Mouse (Mus musculus): ENCODE measurements at regions not wholly inside any gene's neighbourhood (a gene's known extent, or its start where the extent isn't known, plus 50 kb on each side); places are given as distances from the start of the nearest gene placed in this dataset.
A peak's percentile ranks its signal among the peaks of the same experiment; 100 is the strongest.

DNA sequence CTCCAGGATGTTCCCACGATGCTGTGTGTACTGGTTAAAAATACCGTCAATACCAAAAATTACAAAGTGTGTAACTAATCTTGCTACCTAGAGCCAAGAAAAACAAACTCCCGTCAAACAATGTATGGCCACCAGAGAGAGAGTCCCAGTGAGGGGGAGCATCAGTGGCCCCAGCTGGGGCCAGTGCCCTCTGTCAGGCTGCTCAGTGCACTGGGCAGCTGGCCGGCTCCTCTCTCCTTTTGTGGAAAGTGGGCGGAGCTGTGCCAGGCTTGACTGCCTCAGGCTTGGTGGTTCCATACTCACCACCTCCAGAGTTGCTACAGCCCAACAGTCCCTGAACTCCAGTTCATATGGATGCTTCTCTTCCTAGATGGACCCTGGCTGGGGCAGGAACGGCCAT, 53.8 kb upstream of the Sept5 start:
- 62% methylated on average over 6 of the region's 6 CpGs for WGBS
- H3K9me3 ChIP-seq (ENCODE audit: control insufficient read depth, low read length) = no peaks in the 10 kb centered on the region
- no peak for ATAC-seq
- peaks cover 8% of the 10 kb centered on the region for H3K4me1 ChIP-seq (replicated peaks; ENCODE audit: control insufficient read depth, insufficient read depth, low read length)
- H3K27ac ChIP-seq (ENCODE audit: low read length) = no peak overlapping the region
- no peaks in the 10 kb centered on the region for H3K27me3 ChIP-seq (replicated peaks; ENCODE audit: control insufficient read depth, insufficient read depth, low read length)
- no peak overlapping the region for H3K9ac ChIP-seq (replicated peaks; ENCODE audit: low read depth, low read length)
- no peaks in the 10 kb centered on the region for H3K36me3 ChIP-seq (ENCODE audit: control insufficient read depth, insufficient read depth)
- no peak overlapping the region for H3K4me2 ChIP-seq (ENCODE audit: low read length)
- H3K4me3 ChIP-seq (replicated peaks; ENCODE audit: low read length) = no peak overlapping the region

GRCm38 (mm10) chr16:18686044-18686761, 56.4 kb upstream of the Sept5 start:
- no peak overlapping the region for H3K9ac ChIP-seq (replicated peaks; ENCODE audit: low read depth, low read length)
- peaks cover 8% of the 10 kb centered on the region for H3K4me1 ChIP-seq (replicated peaks; ENCODE audit: control insufficient read depth, insufficient read depth, low read length)
- no peaks in the 10 kb centered on the region for H3K36me3 ChIP-seq (ENCODE audit: control insufficient read depth, insufficient read depth)
- no peak overlapping the region for H3K27ac ChIP-seq (ENCODE audit: low read length)
- H3K4me3 ChIP-seq (replicated peaks; ENCODE audit: low read length) = no peak overlapping the region
- H3K27me3 ChIP-seq (replicated peaks; ENCODE audit: control insufficient read depth, insufficient read depth, low read length) = no peaks in the 10 kb centered on the region
- ATAC-seq = no peak
- no peaks in the 10 kb centered on the region for H3K9me3 ChIP-seq (ENCODE audit: control insufficient read depth, low read length)
- no peak overlapping the region for H3K4me2 ChIP-seq (ENCODE audit: low read length)
- 23% methylated on average over 6 of the region's 6 CpGs for WGBS

GRCm38 (mm10) chr16:18686916-18687315, 57.2 kb upstream of the Sept5 start:
- Histone ChIP-seq H3K9ac (replicated peaks; ENCODE audit: low read depth, low read length) (peak overlapping the region; percentile 46; the same call in 1 of the 2 replicates), H3K27me3 (replicated peaks; ENCODE audit: control insufficient read depth, insufficient read depth, low read length) (no peaks in the 10 kb centered on the region), H3K4me3 (replicated peaks; ENCODE audit: low read length) (peak overlapping the region; percentile 19; the same call in 1 of the 2 replicates), H3K4me1 (replicated peaks; ENCODE audit: control insufficient read depth, insufficient read depth, low read length) (peaks cover 8% of the 10 kb centered on the region), H3K4me2 (ENCODE audit: low read length) (peak overlapping the region; percentile 48), H3K9me3 (ENCODE audit: control insufficient read depth, low read length) (no peaks in the 10 kb centered on the region), H3K27ac (ENCODE audit: low read length) (no peak overlapping the region), H3K36me3 (ENCODE audit: control insufficient read depth, insufficient read depth) (no peaks in the 10 kb centered on the region)
- WGBS = 1% methylated on average over 16 of the region's 17 CpGs
- peak; percentile 96 for ATAC-seq

- ATAC-seq = peak; percentile 39
- Histone ChIP-seq H3K4me2 (ENCODE audit: low read length) (peak overlapping the region; percentile 48), H3K9me3 (ENCODE audit: control insufficient read depth, low read length) (no peaks in the 10 kb centered on the region), H3K27me3 (replicated peaks; ENCODE audit: control insufficient read depth, insufficient read depth, low read length) (no peaks in the 10 kb centered on the region), H3K4me1 (replicated peaks; ENCODE audit: control insufficient read depth, insufficient read depth, low read length) (peaks cover 8% of the 10 kb centered on the region), H3K9ac (replicated peaks; ENCODE audit: low read depth, low read length) (peak overlapping the region; percentile 46; the same call in 1 of the 2 replicates), H3K27ac (ENCODE audit: low read length) (no peak overlapping the region), H3K4me3 (replicated peaks; ENCODE audit: low read length) (no peak overlapping the region; the same call in 1 of the 2 replicates), H3K36me3 (ENCODE audit: control insufficient read depth, insufficient read depth) (no peaks in the 10 kb centered on the region)
- WGBS = 10% methylated on average over 8 of the region's 8 CpGs
Observed at GRCm38 (mm10) chr16:18687367-18687766, 57.6 kb upstream of the Sept5 start.

GRCm38 (mm10) chr16:18695596-18695995, 65.8 kb upstream of the Sept5 start:
- no peaks in the 10 kb centered on the region for H3K36me3 ChIP-seq (ENCODE audit: control insufficient read depth, insufficient read depth)
- H3K4me1 ChIP-seq (replicated peaks; ENCODE audit: control insufficient read depth, insufficient read depth, low read length) = no peaks in the 10 kb centered on the region
- ATAC-seq = no peak
- H3K27me3 ChIP-seq (replicated peaks; ENCODE audit: control insufficient read depth, insufficient read depth, low read length) = no peaks in the 10 kb centered on the region
- no peak overlapping the region for H3K9ac ChIP-seq (replicated peaks; ENCODE audit: low read depth, low read length)
- H3K27ac ChIP-seq (ENCODE audit: low read length) = no peak overlapping the region
- no peak overlapping the region for H3K4me3 ChIP-seq (replicated peaks; ENCODE audit: low read length)
- 66% methylated on average over 5 of the region's 5 CpGs for WGBS
- H3K9me3 ChIP-seq (ENCODE audit: control insufficient read depth, low read length) = no peaks in the 10 kb centered on the region
- no peak overlapping the region for H3K4me2 ChIP-seq (ENCODE audit: low read length)

- Histone ChIP-seq H3K36me3 (ENCODE audit: control insufficient read depth, insufficient read depth) (no peaks in the 10 kb centered on the region), H3K4me1 (replicated peaks; ENCODE audit: control insufficient read depth, insufficient read depth, low read length) (no peaks in the 10 kb centered on the region), H3K4me2 (ENCODE audit: low read length) (no peak overlapping the region), H3K9ac (replicated peaks; ENCODE audit: low read depth, low read length) (no peak overlapping the region), H3K4me3 (replicated peaks; ENCODE audit: low read length) (no peak overlapping the region), H3K9me3 (ENCODE audit: control insufficient read depth, low read length) (no peaks in the 10 kb centered on the region), H3K27ac (ENCODE audit: low read length) (no peak overlapping the region), H3K27me3 (replicated peaks; ENCODE audit: control insufficient read depth, insufficient read depth, low read length) (no peaks in the 10 kb centered on the region)
- WGBS = 12% methylated on average over 20 of the region's 20 CpGs
- peak; percentile 50; the same call in 1 of the 2 replicates for ATAC-seq
Observed at GRCm38 (mm10) chr16:18696074-18696819, 66.5 kb upstream of the Sept5 start.

GRCm38 (mm10) chr16:18696820-18697168, 67.0 kb upstream of the Sept5 start:
- H3K27me3 ChIP-seq (replicated peaks; ENCODE audit: control insufficient read depth, insufficient read depth, low read length) = no peaks in the 10 kb centered on the region
- H3K27ac ChIP-seq (ENCODE audit: low read length) = no peak overlapping the region
- no peaks in the 10 kb centered on the region for H3K9me3 ChIP-seq (ENCODE audit: control insufficient read depth, low read length)
- H3K36me3 ChIP-seq (ENCODE audit: control insufficient read depth, insufficient read depth) = no peaks in the 10 kb centered on the region
- no peak for ATAC-seq
- no peak overlapping the region for H3K9ac ChIP-seq (replicated peaks; ENCODE audit: low read depth, low read length)
- no peak overlapping the region for H3K4me2 ChIP-seq (ENCODE audit: low read length)
- H3K4me3 ChIP-seq (replicated peaks; ENCODE audit: low read length) = no peak overlapping the region
- H3K4me1 ChIP-seq (replicated peaks; ENCODE audit: control insufficient read depth, insufficient read depth, low read length) = no peaks in the 10 kb centered on the region
- 54% methylated on average over 5 of the region's 5 CpGs for WGBS

DNA sequence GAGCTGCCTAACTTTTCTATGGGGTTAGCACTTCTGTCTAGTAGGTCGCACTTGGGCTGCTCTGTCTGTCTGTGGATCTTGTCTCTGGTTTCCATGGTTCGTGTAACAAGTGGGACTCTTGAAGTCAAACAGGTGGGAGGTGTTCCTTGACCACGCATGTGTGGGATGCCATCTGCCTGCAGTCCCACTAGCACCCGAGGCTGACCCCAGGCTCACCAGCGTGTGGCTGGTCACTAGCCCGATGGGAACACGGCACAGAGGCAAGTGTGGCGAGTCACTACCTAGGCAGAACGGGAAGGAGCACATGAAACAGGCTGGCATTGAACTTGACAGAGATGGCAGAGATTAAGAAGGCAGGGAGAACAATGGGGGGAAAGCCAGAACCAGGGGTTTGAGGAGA, 72.5 kb upstream of the Cldn5 start:
- Histone ChIP-seq H3K9ac (replicated peaks; ENCODE audit: low read depth, low read length) (no peak overlapping the region), H3K4me3 (replicated peaks; ENCODE audit: low read length) (no peak overlapping the region), H3K4me2 (ENCODE audit: low read length) (no peak overlapping the region), H3K4me1 (replicated peaks; ENCODE audit: control insufficient read depth, insufficient read depth, low read length) (no peaks in the 10 kb centered on the region), H3K27me3 (replicated peaks; ENCODE audit: control insufficient read depth, insufficient read depth, low read length) (no peaks in the 10 kb centered on the region), H3K9me3 (ENCODE audit: control insufficient read depth, low read length) (no peaks in the 10 kb centered on the region), H3K27ac (ENCODE audit: low read length) (no peak overlapping the region), H3K36me3 (ENCODE audit: control insufficient read depth, insufficient read depth) (no peaks in the 10 kb centered on the region)
- ATAC-seq = no peak
- 69% methylated on average over 9 of the region's 9 CpGs for WGBS

DNA sequence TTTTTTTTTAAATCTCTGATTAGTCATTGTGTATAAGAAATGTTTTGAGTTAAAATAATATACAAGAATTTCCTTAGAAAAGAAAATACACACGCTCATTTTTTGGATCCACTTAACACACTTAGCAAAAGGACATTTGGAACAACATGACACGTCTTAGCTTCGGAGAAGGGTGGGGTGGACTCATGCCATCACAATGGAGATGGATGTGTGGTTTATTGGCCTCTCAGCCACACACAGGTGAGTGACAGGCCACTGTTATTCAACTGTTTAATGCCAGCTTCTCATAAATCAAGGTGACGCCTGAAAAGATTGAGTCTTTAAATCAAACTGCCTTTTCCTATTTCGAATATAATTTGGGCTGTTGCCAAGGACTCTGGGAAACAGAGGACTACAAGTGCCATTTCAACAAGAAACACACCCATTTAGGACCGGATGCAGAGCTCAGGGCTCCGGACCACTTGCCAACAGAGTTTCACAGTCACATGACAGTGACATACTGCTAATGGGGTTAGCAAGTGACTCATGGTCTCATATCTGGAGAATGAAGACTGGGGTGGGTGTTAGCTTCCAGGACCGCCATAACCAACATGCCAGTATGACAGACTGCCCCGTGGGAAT, 71.5 kb upstream of the Cldn5 start:
- no peak overlapping the region for H3K9ac ChIP-seq (replicated peaks; ENCODE audit: low read depth, low read length)
- no peak overlapping the region for H3K4me2 ChIP-seq (ENCODE audit: low read length)
- H3K9me3 ChIP-seq (ENCODE audit: control insufficient read depth, low read length) = no peaks in the 10 kb centered on the region
- H3K36me3 ChIP-seq (ENCODE audit: control insufficient read depth, insufficient read depth) = no peaks in the 10 kb centered on the region
- 61% methylated on average over 9 of the region's 9 CpGs for WGBS
- no peaks in the 10 kb centered on the region for H3K4me1 ChIP-seq (replicated peaks; ENCODE audit: control insufficient read depth, insufficient read depth, low read length)
- H3K27me3 ChIP-seq (replicated peaks; ENCODE audit: control insufficient read depth, insufficient read depth, low read length) = no peaks in the 10 kb centered on the region
- no peak overlapping the region for H3K27ac ChIP-seq (ENCODE audit: low read length)
- ATAC-seq = no peak
- no peak overlapping the region for H3K4me3 ChIP-seq (replicated peaks; ENCODE audit: low read length)
